Mouse (Mus musculus): ENCODE results near the gene Sbk1. TPM values are rescaled to one million over a fixed set of nuclear protein-coding genes. Genes with fewer than 3 reads are reported as not detected.

Sbk1 gene
- polyA plus RNA-seq, 1 experiment from 2014 or later = 1.5 TPM

- no peak for ATAC-seq (ENCODE audit: insufficient read depth)
- Histone ChIP-seq H3K9ac (no peak overlapping the region), H3K4me3 (replicated peaks) (no peak overlapping the region), H3K4me2 (no peak overlapping the region), H3K9me3 (replicated peaks) (no peaks in the 10 kb centered on the region), H3K27me3 (no peaks in the 10 kb centered on the region), H3K36me3 (replicated peaks) (no peaks in the 10 kb centered on the region), H3K27ac (replicated peaks) (no peak overlapping the region), H3K4me1 (replicated peaks) (no peaks in the 10 kb centered on the region)
- 22% methylated on average over 6 of the region's 6 CpGs for WGBS (ENCODE audit: insufficient replicate concordance)
These were observed 68.5 kb downstream of the Sbk1 start for GRCm38 (mm10) chr7:126340896-126341295.

Other genes with a start within 250 kb of the Sbk1 start
- 0.02 and 0.09 TPM in 2 replicates for gene Gsg1l, start 190.2 kb upstream of the Sbk1 start, polyA plus RNA-seq (2015; fragmentation: Nextera tagmentation; extraction: Ambion mirVana)
- gene Xpo6, start 72.1 kb upstream of the Sbk1 start, polyA plus RNA-seq (2015; fragmentation: Nextera tagmentation; extraction: Ambion mirVana) = 16.3 and 20.8 TPM in 2 replicates
- gene Lat, start 97.0 kb downstream of the Sbk1 start, polyA plus RNA-seq (2015; fragmentation: Nextera tagmentation; extraction: Ambion mirVana) = 5.7 and 7.0 TPM in 2 replicates
- gene Spns1, start 104.8 kb downstream of the Sbk1 start, polyA plus RNA-seq (2015; fragmentation: Nextera tagmentation; extraction: Ambion mirVana) = 17.7 and 20.6 TPM in 2 replicates
- gene Nfatc2ip, start 124.1 kb downstream of the Sbk1 start, polyA plus RNA-seq (2015; fragmentation: Nextera tagmentation; extraction: Ambion mirVana) = 2.0 and 2.9 TPM in 2 replicates
- gene Cd19, start 142.3 kb downstream of the Sbk1 start, polyA plus RNA-seq (2015; fragmentation: Nextera tagmentation; extraction: Ambion mirVana) = 2.3 and 3.1 TPM in 2 replicates
- gene Rabep2, start 156.1 kb downstream of the Sbk1 start, polyA plus RNA-seq (2015; fragmentation: Nextera tagmentation; extraction: Ambion mirVana) = 6.3 TPM in 2 replicates
- gene Atp2a1, start 190.5 kb downstream of the Sbk1 start, polyA plus RNA-seq (2015; fragmentation: Nextera tagmentation; extraction: Ambion mirVana) = 9.8 and 16.5 TPM in 2 replicates
- gene Sh2b1, start 202.8 kb downstream of the Sbk1 start, polyA plus RNA-seq (2015; fragmentation: Nextera tagmentation; extraction: Ambion mirVana) = 13.6 and 15.1 TPM in 2 replicates
- gene Tufm, start 214.7 kb downstream of the Sbk1 start, polyA plus RNA-seq (2015; fragmentation: Nextera tagmentation; extraction: Ambion mirVana) = 81.2 and 96.3 TPM in 2 replicates
- 26.2 and 26.8 TPM in 2 replicates for gene Atxn2l, start 230.8 kb downstream of the Sbk1 start, polyA plus RNA-seq (2015; fragmentation: Nextera tagmentation; extraction: Ambion mirVana)

Measured in liver, embryonic 15.5 days (tissue).